Mouse (Mus musculus): ENCODE results near the gene Hsph1.
A peak's percentile ranks its signal among the peaks of the same experiment; 100 is the strongest.

Hsph1 gene

GRCm38 (mm10) chr5:149636075-149636920 is at the start of gene Hsph1:
TSS of gene Hsph1 (minus strand) at chr5:149636376.
- DNase-seq (ENCODE audit: low spot score in 2 of 2): peak; percentile 97

GRCm38 (mm10) chr5:149680946-149681345 is 44.8 kb upstream of the Hsph1 start:
- no peak for DNase-seq (ENCODE audit: low spot score in 2 of 2)

- no peak for DNase-seq (ENCODE audit: low spot score in 2 of 2)
Measured at GRCm38 (mm10) chr5:149679886-149680285, 43.7 kb upstream of the Hsph1 start.

GRCm38 (mm10) chr5:149679362-149679761 is 43.2 kb upstream of the Hsph1 start:
- no peak for DNase-seq (ENCODE audit: low spot score in 2 of 2)

GRCm38 (mm10) chr5:149678990-149679348 is 42.8 kb upstream of the Hsph1 start:
- DNase-seq (ENCODE audit: low spot score in 2 of 2): no peak

GRCm38 (mm10) chr5:149678100-149678989 is 42.2 kb upstream of the Hsph1 start, which contains the start of gene B3glct:
TSS of gene B3glct (plus strand) at chr5:149678230.
- DNase-seq (ENCODE audit: low spot score in 2 of 2): peak; percentile 75 to 84

GRCm38 (mm10) chr5:149677196-149677595 is 41.0 kb upstream of the Hsph1 start:
- no peak for DNase-seq (ENCODE audit: low spot score in 2 of 2)

GRCm38 (mm10) chr5:149663417-149663816 is 27.2 kb upstream of the Hsph1 start:
- no peak for DNase-seq (ENCODE audit: low spot score in 2 of 2)

GRCm38 (mm10) chr5:149662980-149663379 is 26.8 kb upstream of the Hsph1 start:
- no peak for DNase-seq (ENCODE audit: low spot score in 2 of 2)

GRCm38 (mm10) chr5:149661428-149661827 is 25.3 kb upstream of the Hsph1 start:
- DNase-seq (ENCODE audit: low spot score in 2 of 2): no peak

- DNase-seq (ENCODE audit: low spot score in 2 of 2): no peak
Measured at GRCm38 (mm10) chr5:149659414-149659780, 23.2 kb upstream of the Hsph1 start.

GRCm38 (mm10) chr5:149658741-149659413 is 22.7 kb upstream of the Hsph1 start:
- no peak for DNase-seq (ENCODE audit: low spot score in 2 of 2)

- no peak for DNase-seq (ENCODE audit: low spot score in 2 of 2)
Measured at GRCm38 (mm10) chr5:149658022-149658421, 21.8 kb upstream of the Hsph1 start.

GRCm38 (mm10) chr5:149655636-149656035 is 19.5 kb upstream of the Hsph1 start:
- no peak for DNase-seq (ENCODE audit: low spot score in 2 of 2)

- no peak for DNase-seq (ENCODE audit: low spot score in 2 of 2)
Measured at GRCm38 (mm10) chr5:149650179-149650553, 14.0 kb upstream of the Hsph1 start.

- DNase-seq (ENCODE audit: low spot score in 2 of 2): no peak
Measured at GRCm38 (mm10) chr5:149649499-149650178, 13.5 kb upstream of the Hsph1 start.

GRCm38 (mm10) chr5:149648895-149649406 is 12.8 kb upstream of the Hsph1 start:
- no peak for DNase-seq (ENCODE audit: low spot score in 2 of 2)

GRCm38 (mm10) chr5:149648196-149648595 is 12.0 kb upstream of the Hsph1 start:
- DNase-seq (ENCODE audit: low spot score in 2 of 2): no peak

- DNase-seq (ENCODE audit: low spot score in 2 of 2): no peak
Measured at GRCm38 (mm10) chr5:149647367-149648115, 11.4 kb upstream of the Hsph1 start.

GRCm38 (mm10) chr5:149642783-149643509 is 6.8 kb upstream of the Hsph1 start:
- no peak for DNase-seq (ENCODE audit: low spot score in 2 of 2)
